Mouse (Mus musculus) MEL (cell line): Measurements from ENCODE around the gene Arpp19. TPM values are rescaled to one million over a fixed set of nuclear protein-coding genes. Genes with fewer than 3 reads are reported as not detected.

Experiments
- DNase-seq: peaks from one replicate; pipeline ENCODE4 v3.0.0; 2011; ENCODE audit warnings: low read depth, low spot score
- H3K27ac ChIP-seq: 2 replicates; pipeline ENCODE4 v1.5.1; 2012; ENCODE audit warnings: low read depth, mild to moderate bottlenecking, control low read depth, low read length, moderate library complexity; ENCODE audit not compliant: control insufficient read depth
- H3K27me3 ChIP-seq, 2 experiments: fragments of 150-350 bp in 1 of 2; sonication (generic) in 1 of 2; 2 replicates each; pipeline ENCODE4 v1.6.1; 2012; ENCODE audit warnings: low read length in 2 of 2, mild to moderate bottlenecking in 2 of 2, improper control_type of control experiment in 1 of 2, moderate library complexity in 1 of 2; ENCODE audit not compliant: insufficient read depth in 2 of 2, control insufficient read depth in 1 of 2
- H3K36me3 ChIP-seq, 2 experiments: 2 replicates each; pipeline ENCODE4 v1.6.1; 2012 to 2014; ENCODE audit warnings: low read length in 2 of 2, improper control_type of control experiment in 1 of 2, inconsistent platforms in 1 of 2, mild to moderate bottlenecking in 1 of 2; ENCODE audit not compliant: insufficient read depth in 2 of 2, control insufficient read depth in 1 of 2
- H3K4me1 ChIP-seq, 2 experiments: fragments of 150-350 bp in 1 of 2; sonication (generic) in 1 of 2; 2 replicates each; pipeline ENCODE4 v1.6.1; 2012; ENCODE audit warnings: low read length in 2 of 2, improper control_type of control experiment in 1 of 2, mild to moderate bottlenecking in 1 of 2; ENCODE audit not compliant: insufficient read depth in 2 of 2, control insufficient read depth in 1 of 2
- H3K4me3 ChIP-seq, 2 experiments: fragments of 150-350 bp in 1 of 2; sonication (generic) in 1 of 2; 2 replicates each; pipeline ENCODE4 v1.5.1; 2012; ENCODE audit warnings: low read depth in 2 of 2, low read length in 2 of 2, mild to moderate bottlenecking in 2 of 2, moderate library complexity in 2 of 2, control low read depth in 1 of 2, improper control_type of control experiment in 1 of 2; ENCODE audit not compliant: control insufficient read depth in 1 of 2, insufficient read depth in 1 of 2
- H3K79me2 ChIP-seq: 2 replicates; pipeline ENCODE4 v1.6.1; 2012; ENCODE audit warnings: mild to moderate bottlenecking, low read length, moderate library complexity; ENCODE audit not compliant: control insufficient read depth, poor library complexity, insufficient read depth
- H3K9ac ChIP-seq: 2 replicates; pipeline ENCODE4 v1.6.1; 2012; ENCODE audit warnings: low read depth, mild to moderate bottlenecking, control low read depth, low read length, moderate library complexity; ENCODE audit not compliant: control insufficient read depth, poor library complexity, severe bottlenecking
- H3K9me3 ChIP-seq: fragments of 150-350 bp; sonication (generic); replicated peaks from 2 replicates; pipeline ENCODE4 v1.6.1; 2012; ENCODE audit warnings: mild to moderate bottlenecking, low read length, improper control_type of control experiment, moderate library complexity; ENCODE audit not compliant: insufficient read depth
- CHD2 ChIP-seq: IDR thresholded peaks from 2 replicates; pipeline ENCODE4 v1.6.1; 2011; ENCODE audit warnings: low read length, improper control_type of control experiment
- E2F4 ChIP-seq: IDR thresholded peaks from 2 replicates; pipeline ENCODE4 v1.6.1; 2011; ENCODE audit warnings: low read depth, low read length, improper control_type of control experiment, borderline replicate concordance
- GATA1 ChIP-seq: IDR thresholded peaks from 2 replicates; pipeline ENCODE4 v1.6.1; 2011; ENCODE audit warnings: low read depth, low read length, improper control_type of control experiment
- HCFC1 ChIP-seq: IDR thresholded peaks from 2 replicates; pipeline ENCODE4 v1.6.1; 2012; ENCODE audit warnings: low read depth, mild to moderate bottlenecking, inconsistent platforms, low read length, improper control_type of control experiment, moderate library complexity
- JUND ChIP-seq: IDR thresholded peaks from 2 replicates; pipeline ENCODE4 v1.6.1; 2011; ENCODE audit warnings: low read depth, mild to moderate bottlenecking, improper control_type of control experiment, low read length
- MAX ChIP-seq: IDR thresholded peaks from 2 replicates; pipeline ENCODE4 v1.6.1; 2011; ENCODE audit warnings: low read length, improper control_type of control experiment
- POLR2A ChIP-seq, 2 experiments: IDR thresholded peaks; 2 replicates each; pipeline ENCODE4 v1.6.1; 2011 to 2012; ENCODE audit warnings: low read length in 2 of 2, mild to moderate bottlenecking in 2 of 2, control low read depth in 1 of 2, improper control_type of control experiment in 1 of 2, low read depth in 1 of 2, moderate library complexity in 1 of 2; ENCODE audit not compliant: control insufficient read depth in 1 of 2, insufficient read depth in 1 of 2, poor library complexity in 1 of 2
- POLR2AphosphoS5 ChIP-seq: IDR thresholded peaks from 2 replicates; pipeline ENCODE4 v1.6.1; 2012; ENCODE audit warnings: low read depth, borderline replicate concordance, mild to moderate bottlenecking, inconsistent platforms, low read length, moderate library complexity, mixed read lengths
- RCOR1 ChIP-seq: IDR thresholded peaks from 2 replicates; pipeline ENCODE4 v1.6.1; 2012; ENCODE audit warnings: low read depth, mild to moderate bottlenecking, inconsistent platforms, low read length, improper control_type of control experiment
- UBTF ChIP-seq: IDR thresholded peaks from 2 replicates; pipeline ENCODE4 v1.6.1; 2012; ENCODE audit warnings: low read depth, mild to moderate bottlenecking, inconsistent platforms, low read length, improper control_type of control experiment, moderate library complexity, borderline replicate concordance; ENCODE audit not compliant: insufficient read depth
- ZC3H11A ChIP-seq: IDR thresholded peaks from 2 replicates; pipeline ENCODE4 v1.6.1; 2012; ENCODE audit warnings: low read depth, mild to moderate bottlenecking, inconsistent platforms, low read length, improper control_type of control experiment
- ZKSCAN1 ChIP-seq: IDR thresholded peaks from 2 replicates; pipeline ENCODE4 v1.6.1; 2012; ENCODE audit warnings: low read depth, mild to moderate bottlenecking, inconsistent platforms, low read length, improper control_type of control experiment, moderate library complexity
- ZNF384 ChIP-seq: IDR thresholded peaks from 2 replicates; pipeline ENCODE4 v1.6.1; 2012; ENCODE audit warnings: low read depth, mild to moderate bottlenecking, inconsistent platforms, low read length, improper control_type of control experiment
- polyA plus RNA-seq, 2 experiments: library from polyadenylated mRNA; stranded (reverse) in 1 of 2; unstranded in 1 of 2; fragments of >175 nt in 1 of 2; fragments of >200 nt in 1 of 2; gene quantifications; 2 replicates each; pipeline versions ENCODE4 v1.2.1 to v1.2.4; 2012; ENCODE audit warnings: low replicate concordance in 2 of 2, low read depth in 1 of 2; ENCODE audit not compliant: insufficient read length in 2 of 2, insufficient read depth in 1 of 2, missing spikeins in 1 of 2
- total RNA-seq: library from RNA; depleted of rRNA; stranded (reverse); fragments of 300-350 nt; gene quantifications from 2 replicates; pipeline ENCODE4 v1.2.3, GENCODE M21; 2012

The Arpp19 gene
- total and polyA plus RNA-seq, 3 experiments: 230 to 237 TPM; not detected in 1

GRCm38 (mm10) chr9:75077191-75077590 lies 39.8 kb downstream of the Arpp19 start:
- peaks cover 3 to 6% of the 10 kb centered on the region in 2 experiments; a peak in 3 of 4 replicates for H3K4me1 ChIP-seq
- H3K36me3 ChIP-seq: peaks cover 0 to 14% of the 10 kb centered on the region in 2 experiments; a peak in 2 of 4 replicates
- H3K27ac ChIP-seq: no peak overlapping the region
- no peak overlapping the region for H3K4me3 ChIP-seq
- H3K79me2 ChIP-seq: peaks cover 11% of the 10 kb centered on the region
- no peaks in the 10 kb centered on the region for H3K27me3 ChIP-seq
- no peaks in the 10 kb centered on the region for H3K9me3 ChIP-seq
- H3K9ac ChIP-seq: no peak overlapping the region
- TF ChIP-seq E2F4: no peak
- TF ChIP-seq GATA1: no peak
- no peak for TF ChIP-seq RCOR1
- no peak for TF ChIP-seq ZC3H11A
- no peak for TF ChIP-seq ZNF384
- TF ChIP-seq UBTF: no peak
- TF ChIP-seq JUND: no peak
- no peak for DNase-seq

DNA sequence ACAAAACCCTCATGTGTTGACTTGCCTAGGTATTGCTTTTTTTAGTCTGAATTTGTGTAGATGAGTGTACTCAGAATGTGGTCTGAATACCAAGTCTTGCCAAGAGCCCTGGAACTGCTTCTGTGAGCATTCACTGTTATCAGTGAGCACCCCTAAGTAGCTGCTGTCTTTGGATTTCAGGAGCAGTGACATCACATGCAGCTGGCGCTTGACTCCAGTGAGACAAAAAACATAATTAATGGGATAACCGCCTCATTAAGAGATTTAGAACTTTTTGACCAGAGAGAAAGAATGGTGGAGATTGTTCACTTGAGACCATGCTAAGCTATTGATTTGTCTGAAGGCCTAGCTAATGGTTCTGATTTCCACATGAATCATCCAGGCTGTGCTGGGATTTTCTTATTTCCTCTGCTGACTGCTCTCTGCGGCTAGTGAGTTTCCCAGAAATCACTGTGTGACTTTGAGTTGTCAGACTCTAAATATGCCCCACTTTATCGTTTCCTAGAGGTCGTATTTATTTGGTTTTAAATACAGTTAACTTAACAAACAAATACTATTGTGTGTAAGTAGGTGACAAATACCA lies 47.9 kb downstream of the Arpp19 start:
- no peak overlapping the region for H3K4me3 ChIP-seq
- no peaks in the 10 kb centered on the region for H3K27me3 ChIP-seq
- TF ChIP-seq HCFC1 (no peak), POLR2A (IDR thresholded peaks at IDR 0.05; ENCODE audit: control insufficient read depth in 1 of 2, insufficient read depth in 1 of 2, low read depth in 1 of 2, low read length in 2 of 2, poor library complexity in 1 of 2) (no peak), JUND (no peak), MAX (no peak), CHD2 (no peak)
- no peak overlapping the region for H3K9ac ChIP-seq
- H3K4me1 ChIP-seq: no peaks in the 10 kb centered on the region
- H3K27ac ChIP-seq: no peak overlapping the region
- DNase-seq: no peak
- H3K79me2 ChIP-seq: peaks cover 5% of the 10 kb centered on the region; the same call in 1 of the 2 replicates
- H3K36me3 ChIP-seq: peaks cover 0 to 2% of the 10 kb centered on the region in 2 experiments; a peak in 2 of 4 replicates
- no peaks in the 10 kb centered on the region for H3K9me3 ChIP-seq

GRCm38 (mm10) chr9:75087823-75088222 lies 50.4 kb downstream of the Arpp19 start:
- Histone ChIP-seq H3K9me3 (no peaks in the 10 kb centered on the region), H3K27me3 (no peaks in the 10 kb centered on the region), H3K79me2 (peaks cover 2% of the 10 kb centered on the region), H3K9ac (no peak overlapping the region), H3K4me3 (no peak overlapping the region), H3K27ac (no peak overlapping the region), H3K4me1 (no peaks in the 10 kb centered on the region), H3K36me3 (no peaks in the 10 kb centered on the region; a peak in 1 of 4 replicates)
- no peak for DNase-seq
- no peak for TF ChIP-seq POLR2AphosphoS5
- TF ChIP-seq ZKSCAN1: no peak
